Mouse (Mus musculus) myocyte (in vitro differentiated cells): Measurements from ENCODE around the gene Itpa.
A peak's percentile ranks its signal among the peaks of the same experiment; 100 is the strongest.

Experiments
- CEBPB ChIP-seq: IDR thresholded peaks from 2 replicates; pipeline ENCODE4 v1.6.1; 2011; ENCODE audit warnings: mild to moderate bottlenecking, moderate library complexity; ENCODE audit not compliant: poor library complexity, insufficient read depth, severe bottlenecking
- MYOD1 ChIP-seq, 3 experiments: IDR thresholded peaks; one replicate each; pipeline ENCODE4 v1.6.1; 2011; ENCODE audit warnings: control low read depth in 2 of 3, low read depth in 2 of 3, mild to moderate bottlenecking in 2 of 3, moderate library complexity in 1 of 3; ENCODE audit not compliant: insufficient read length in 2 of 3, control insufficient read depth in 1 of 3
- POLR2A ChIP-seq: IDR thresholded peaks from one replicate; pipeline ENCODE4 v1.6.1; 2011; ENCODE audit warnings: low read depth, mild to moderate bottlenecking, control low read depth, moderate library complexity; ENCODE audit not compliant: insufficient read length
- POLR2AphosphoS2 ChIP-seq: IDR thresholded peaks from one replicate; pipeline ENCODE4 v1.6.1; 2011; ENCODE audit warnings: low read depth, control low read depth; ENCODE audit not compliant: insufficient read length
- TCF3 ChIP-seq: IDR thresholded peaks from one replicate; pipeline ENCODE4 v1.6.1; 2011; ENCODE audit warnings: low read depth, control low read depth; ENCODE audit not compliant: insufficient read length

- no peak for TF ChIP-seq CEBPB
- no peak for TF ChIP-seq MYOD1 (IDR thresholded peaks at IDR 0.05; ENCODE audit: control insufficient read depth in 1 of 3, insufficient read length in 2 of 3, low read depth in 2 of 3)
- TF ChIP-seq TCF3 = no peak
- TF ChIP-seq POLR2A = peak; percentile 81
- peak; percentile 82 for TF ChIP-seq POLR2AphosphoS2
These were observed at the start of gene Itpa for GRCm38 (mm10) chr2:130667559-130667958.
